Mouse (Mus musculus): ENCODE data around the gene Coq3. TPM values are rescaled to one million over a fixed set of nuclear protein-coding genes. Genes with fewer than 3 reads are reported as not detected.
A peak's percentile ranks its signal among the peaks of the same experiment; 100 is the strongest.

Gene Coq3
- 16.1 and 18.3 TPM in 2 replicates for polyA plus RNA-seq (2015; fragmentation: Nextera tagmentation; extraction: Ambion mirVana)

GRCm38 (mm10) chr4:21879565-21880220 is at the start of gene Coq3:
Gene Coq3, plus strand, starts transcription at chr4:21879673.
- Histone ChIP-seq H3K9ac (replicated peaks; ENCODE audit: low read depth, low read length) (peak within 1 kb of the TSS; percentile 89), H3K27ac (ENCODE audit: low read length) (peak within 1 kb of the TSS; percentile 93), H3K27me3 (replicated peaks; ENCODE audit: control insufficient read depth, insufficient read depth, low read length) (no peaks in the 10 kb centered on the region), H3K4me3 (replicated peaks; ENCODE audit: low read length) (peak within 1 kb of the TSS; percentile 87), H3K4me1 (replicated peaks; ENCODE audit: control insufficient read depth, insufficient read depth, low read length) (peaks cover 7% of the 10 kb centered on the region), H3K9me3 (ENCODE audit: control insufficient read depth, low read length) (no peaks in the 10 kb centered on the region), H3K4me2 (ENCODE audit: low read length) (peak within 1 kb of the TSS; percentile 82), H3K36me3 (ENCODE audit: control insufficient read depth, insufficient read depth) (0 out of 2 replicates have a peak, but pooled peaks cover 2% of the 10 kb centered on the region)
- peak; percentile 94 for ATAC-seq
- WGBS = under 1% methylated on average over 51 of the region's 51 CpGs

GRCm38 (mm10) chr4:21832844-21833243 is 46.6 kb upstream of the Coq3 start:
- H3K27me3 ChIP-seq (replicated peaks; ENCODE audit: control insufficient read depth, insufficient read depth, low read length) = no peaks in the 10 kb centered on the region
- WGBS = 92% methylated on average over 8 of the region's 8 CpGs
- no peak overlapping the region for H3K9ac ChIP-seq (replicated peaks; ENCODE audit: low read depth, low read length)
- no peak overlapping the region for H3K4me2 ChIP-seq (ENCODE audit: low read length)
- peaks cover 5% of the 10 kb centered on the region for H3K36me3 ChIP-seq (ENCODE audit: control insufficient read depth, insufficient read depth)
- H3K4me1 ChIP-seq (replicated peaks; ENCODE audit: control insufficient read depth, insufficient read depth, low read length) = no peaks in the 10 kb centered on the region
- H3K9me3 ChIP-seq (ENCODE audit: control insufficient read depth, low read length) = no peaks in the 10 kb centered on the region
- ATAC-seq = no peak
- no peak overlapping the region for H3K4me3 ChIP-seq (replicated peaks; ENCODE audit: low read length)
- H3K27ac ChIP-seq (ENCODE audit: low read length) = no peak overlapping the region

GRCm38 (mm10) chr4:21847481-21848286 is 31.8 kb upstream of the Coq3 start, which contains the start of gene Pnisr:
Gene Pnisr, plus strand, starts transcription at chr4:21847583.
- under 1% methylated on average over 50 of the region's 50 CpGs for WGBS
- ATAC-seq = peak; percentile 98
- Histone ChIP-seq H3K4me1 (replicated peaks; ENCODE audit: control insufficient read depth, insufficient read depth, low read length) (peaks cover 21% of the 10 kb centered on the region), H3K36me3 (ENCODE audit: control insufficient read depth, insufficient read depth) (no peaks in the 10 kb centered on the region), H3K27me3 (replicated peaks; ENCODE audit: control insufficient read depth, insufficient read depth, low read length) (no peaks in the 10 kb centered on the region), H3K4me3 (replicated peaks; ENCODE audit: low read length) (peak within 1 kb of the TSS; percentile 99), H3K9me3 (ENCODE audit: control insufficient read depth, low read length) (no peaks in the 10 kb centered on the region), H3K27ac (ENCODE audit: low read length) (peak within 1 kb of the TSS; percentile 99), H3K9ac (replicated peaks; ENCODE audit: low read depth, low read length) (peak within 1 kb of the TSS; percentile 98), H3K4me2 (ENCODE audit: low read length) (peak within 1 kb of the TSS; percentile 59)

- under 1% methylated on average over 24 of the region's 24 CpGs for WGBS
- Histone ChIP-seq H3K9ac (replicated peaks; ENCODE audit: low read depth, low read length) (peak overlapping the region; percentile 98), H3K36me3 (ENCODE audit: control insufficient read depth, insufficient read depth) (no peaks in the 10 kb centered on the region), H3K4me2 (ENCODE audit: low read length) (peak overlapping the region; percentile 59), H3K27ac (ENCODE audit: low read length) (peak overlapping the region; percentile 99), H3K4me3 (replicated peaks; ENCODE audit: low read length) (peak overlapping the region; percentile 99), H3K27me3 (replicated peaks; ENCODE audit: control insufficient read depth, insufficient read depth, low read length) (no peaks in the 10 kb centered on the region), H3K9me3 (ENCODE audit: control insufficient read depth, low read length) (no peaks in the 10 kb centered on the region), H3K4me1 (replicated peaks; ENCODE audit: control insufficient read depth, insufficient read depth, low read length) (peaks cover 21% of the 10 kb centered on the region)
- ATAC-seq = peak; percentile 82
Measured at GRCm38 (mm10) chr4:21848287-21848630, 31.2 kb upstream of the Coq3 start.

DNA sequence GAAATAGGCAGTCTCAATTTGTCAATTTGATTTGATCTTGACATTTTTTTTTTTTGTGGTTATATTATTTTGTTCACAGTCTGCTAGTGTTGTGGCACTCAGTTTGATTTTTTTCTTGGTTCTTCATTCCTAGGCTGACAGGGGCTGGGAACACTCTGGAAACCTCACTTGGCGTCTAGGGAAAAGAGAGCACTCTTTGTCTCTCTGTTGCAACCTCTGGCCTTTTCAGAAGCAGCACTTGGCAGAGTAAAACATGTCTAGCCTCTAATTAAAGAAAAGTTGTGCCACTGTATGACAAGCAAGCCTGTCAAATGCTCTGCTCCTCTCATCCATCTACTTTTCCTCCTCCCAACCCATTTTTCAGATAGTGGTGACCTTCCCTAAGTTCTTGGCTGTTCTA is 22.0 kb upstream of the Coq3 start:
- Histone ChIP-seq H3K27me3 (replicated peaks; ENCODE audit: control insufficient read depth, insufficient read depth, low read length) (no peaks in the 10 kb centered on the region), H3K36me3 (ENCODE audit: control insufficient read depth, insufficient read depth) (peaks cover 27% of the 10 kb centered on the region), H3K9ac (replicated peaks; ENCODE audit: low read depth, low read length) (no peak overlapping the region), H3K9me3 (ENCODE audit: control insufficient read depth, low read length) (no peaks in the 10 kb centered on the region), H3K4me2 (ENCODE audit: low read length) (no peak overlapping the region), H3K27ac (ENCODE audit: low read length) (no peak overlapping the region), H3K4me3 (replicated peaks; ENCODE audit: low read length) (no peak overlapping the region), H3K4me1 (replicated peaks; ENCODE audit: control insufficient read depth, insufficient read depth, low read length) (no peaks in the 10 kb centered on the region)
- 23% methylated on average over 1 of the region's 1 CpGs for WGBS
- no peak for ATAC-seq

GRCm38 (mm10) chr4:21865226-21865625 is 14.2 kb upstream of the Coq3 start:
- H3K36me3 ChIP-seq (ENCODE audit: control insufficient read depth, insufficient read depth) = peaks cover 38% of the 10 kb centered on the region
- H3K27me3 ChIP-seq (replicated peaks; ENCODE audit: control insufficient read depth, insufficient read depth, low read length) = no peaks in the 10 kb centered on the region
- ATAC-seq = no peak
- H3K4me2 ChIP-seq (ENCODE audit: low read length) = no peak overlapping the region
- no peak overlapping the region for H3K4me3 ChIP-seq (replicated peaks; ENCODE audit: low read length)
- no peak overlapping the region for H3K9ac ChIP-seq (replicated peaks; ENCODE audit: low read depth, low read length)
- H3K9me3 ChIP-seq (ENCODE audit: control insufficient read depth, low read length) = no peaks in the 10 kb centered on the region
- H3K4me1 ChIP-seq (replicated peaks; ENCODE audit: control insufficient read depth, insufficient read depth, low read length) = no peaks in the 10 kb centered on the region
- H3K27ac ChIP-seq (ENCODE audit: low read length) = no peak overlapping the region
- WGBS = 95% methylated on average over 1 of the region's 1 CpGs

DNA sequence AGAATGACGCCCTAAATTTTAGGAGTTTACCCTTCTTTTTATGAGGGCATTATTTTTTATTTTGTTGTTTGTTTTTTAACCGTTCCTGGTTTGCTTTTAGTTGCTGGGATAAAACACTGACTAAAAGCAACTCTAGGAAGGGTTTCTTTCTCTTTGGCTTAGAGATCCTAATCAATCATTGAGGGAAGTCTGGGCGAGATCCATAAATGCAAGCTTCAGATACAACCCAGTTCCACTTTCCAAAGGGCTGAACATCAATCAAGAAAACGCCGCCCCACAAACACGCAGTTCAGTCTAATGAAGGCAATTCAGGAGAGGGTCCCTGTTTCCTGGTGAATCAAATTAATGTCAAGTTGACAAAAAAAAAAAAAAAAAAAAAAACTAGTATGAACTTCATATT is 697 bp upstream of the Coq3 start:
- Histone ChIP-seq H3K4me3 (replicated peaks; ENCODE audit: low read length) (no peak overlapping the region), H3K4me2 (ENCODE audit: low read length) (peak overlapping the region; percentile 82), H3K4me1 (replicated peaks; ENCODE audit: control insufficient read depth, insufficient read depth, low read length) (peaks cover 7% of the 10 kb centered on the region), H3K9me3 (ENCODE audit: control insufficient read depth, low read length) (no peaks in the 10 kb centered on the region), H3K27ac (ENCODE audit: low read length) (no peak overlapping the region), H3K36me3 (ENCODE audit: control insufficient read depth, insufficient read depth) (peaks cover 6% of the 10 kb centered on the region; the same call in 1 of the 2 replicates), H3K27me3 (replicated peaks; ENCODE audit: control insufficient read depth, insufficient read depth, low read length) (no peaks in the 10 kb centered on the region), H3K9ac (replicated peaks; ENCODE audit: low read depth, low read length) (no peak overlapping the region)
- ATAC-seq = no peak
- WGBS = 22% methylated on average over 6 of the region's 6 CpGs

DNA sequence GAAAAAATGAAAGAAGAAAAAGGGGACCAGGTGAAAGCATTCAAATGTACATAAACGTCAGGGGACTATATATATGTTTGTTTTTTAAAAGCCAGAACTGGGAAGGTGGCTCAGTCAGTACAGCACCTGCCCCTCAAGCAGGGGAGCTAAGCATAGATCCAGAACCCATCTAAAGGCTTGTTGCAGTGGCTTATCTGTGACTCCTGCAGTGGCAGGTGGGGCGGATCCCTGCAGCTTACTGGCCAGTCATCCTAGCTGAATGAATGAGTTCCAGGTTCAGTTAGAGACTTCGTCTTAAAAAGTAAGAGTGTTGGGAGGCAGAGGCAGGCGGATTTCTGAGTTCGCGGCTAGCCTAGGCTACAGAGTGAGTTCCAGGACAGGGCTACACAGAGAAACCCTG is 3.3 kb downstream of the Coq3 start:
- no peak overlapping the region for H3K27ac ChIP-seq (ENCODE audit: low read length)
- H3K4me3 ChIP-seq (replicated peaks; ENCODE audit: low read length) = no peak overlapping the region
- H3K4me2 ChIP-seq (ENCODE audit: low read length) = no peak overlapping the region
- ATAC-seq = no peak
- no peaks in the 10 kb centered on the region for H3K27me3 ChIP-seq (replicated peaks; ENCODE audit: control insufficient read depth, insufficient read depth, low read length)
- H3K4me1 ChIP-seq (replicated peaks; ENCODE audit: control insufficient read depth, insufficient read depth, low read length) = peaks cover 7% of the 10 kb centered on the region
- WGBS = 95% methylated on average over 6 of the region's 6 CpGs
- H3K9ac ChIP-seq (replicated peaks; ENCODE audit: low read depth, low read length) = no peak overlapping the region
- H3K9me3 ChIP-seq (ENCODE audit: control insufficient read depth, low read length) = no peaks in the 10 kb centered on the region
- H3K36me3 ChIP-seq (ENCODE audit: control insufficient read depth, insufficient read depth) = no peaks in the 10 kb centered on the region

DNA sequence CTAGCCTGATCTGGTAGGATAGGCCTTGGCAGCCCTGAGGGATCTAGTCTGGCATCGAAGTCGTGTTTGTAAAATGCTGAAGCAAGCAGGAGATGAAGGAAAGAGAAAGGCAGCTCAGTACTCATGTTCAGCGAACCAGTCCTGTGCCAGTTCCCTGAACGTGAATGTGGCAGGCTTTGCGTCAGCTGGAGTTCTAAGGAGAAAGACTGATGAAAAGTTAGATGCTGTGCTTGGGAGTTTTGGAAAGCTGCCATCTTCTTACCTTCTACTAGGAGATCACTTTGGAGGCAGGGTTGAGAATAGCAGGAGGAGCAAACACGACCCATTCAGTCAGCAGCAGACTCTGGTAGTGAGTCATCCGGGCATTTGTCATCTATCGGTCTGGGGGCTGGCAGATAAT is 6.4 kb downstream of the Coq3 start:
- 84% methylated on average over 8 of the region's 8 CpGs for WGBS
- H3K9me3 ChIP-seq (ENCODE audit: control insufficient read depth, low read length) = no peaks in the 10 kb centered on the region
- ATAC-seq = no peak

More for the DNA sequence above, 6.4 kb downstream of the Coq3 start:
- Histone ChIP-seq H3K9ac (replicated peaks; ENCODE audit: low read depth, low read length) (no peak overlapping the region), H3K4me1 (replicated peaks; ENCODE audit: control insufficient read depth, insufficient read depth, low read length) (no peaks in the 10 kb centered on the region), H3K4me3 (replicated peaks; ENCODE audit: low read length) (no peak overlapping the region), H3K27me3 (replicated peaks; ENCODE audit: control insufficient read depth, insufficient read depth, low read length) (no peaks in the 10 kb centered on the region), H3K36me3 (ENCODE audit: control insufficient read depth, insufficient read depth) (no peaks in the 10 kb centered on the region), H3K27ac (ENCODE audit: low read length) (no peak overlapping the region), H3K4me2 (ENCODE audit: low read length) (no peak overlapping the region)
